Mouse (Mus musculus): ENCODE measurements around the gene Fbn1.

Gene Fbn1

GRCm38 (mm10) chr2:125337239-125337638 is 170.6 kb downstream of the Fbn1 start:
- DNase-seq (ENCODE audit: low read depth, low spot score), result no peak

DNA sequence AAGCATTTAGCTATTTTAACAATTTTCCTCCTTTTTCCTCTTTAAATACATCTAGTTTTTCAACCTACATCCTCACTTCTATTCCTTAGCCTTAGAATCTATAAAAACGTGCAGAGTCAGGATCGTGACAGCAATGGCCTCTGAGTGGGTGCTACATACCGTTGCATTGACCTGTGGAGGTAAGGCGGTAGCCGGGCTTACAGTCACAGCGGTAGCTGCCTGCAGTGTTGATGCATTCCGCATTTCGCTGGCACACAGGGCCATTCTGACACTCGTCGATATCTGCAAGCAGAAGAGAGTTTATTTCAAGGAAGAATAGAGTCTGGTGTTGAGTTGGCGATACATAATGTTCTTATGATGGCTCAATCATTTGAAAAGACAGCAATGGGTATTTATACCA is 172.6 kb downstream of the Fbn1 start:
- DNase-seq (ENCODE audit: low read depth, low spot score), result no peak

DNA sequence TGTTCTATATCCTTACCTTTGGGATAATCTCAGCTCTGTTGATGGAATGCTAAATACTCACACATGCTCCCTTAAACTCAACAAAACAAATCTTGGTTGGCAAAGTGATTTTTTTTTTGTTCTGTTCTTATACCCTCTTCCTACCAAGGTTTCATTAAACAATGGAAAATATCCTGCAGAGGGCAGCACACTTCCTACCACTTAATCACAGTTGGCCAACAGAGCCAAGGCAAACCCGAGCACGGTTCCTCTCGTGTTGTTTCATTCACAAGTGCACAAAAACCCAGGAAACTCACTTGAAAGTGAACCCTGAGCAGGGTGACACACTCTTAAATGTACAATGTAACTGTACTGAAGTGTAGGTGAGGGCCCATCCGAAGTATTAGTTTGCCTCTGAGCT is 173.6 kb downstream of the Fbn1 start:
- DNase-seq (ENCODE audit: low read depth, low spot score), result no peak

GRCm38 (mm10) chr2:125331581-125331980 is 176.2 kb downstream of the Fbn1 start:
- DNase-seq (ENCODE audit: low read depth, low spot score), result no peak

DNA sequence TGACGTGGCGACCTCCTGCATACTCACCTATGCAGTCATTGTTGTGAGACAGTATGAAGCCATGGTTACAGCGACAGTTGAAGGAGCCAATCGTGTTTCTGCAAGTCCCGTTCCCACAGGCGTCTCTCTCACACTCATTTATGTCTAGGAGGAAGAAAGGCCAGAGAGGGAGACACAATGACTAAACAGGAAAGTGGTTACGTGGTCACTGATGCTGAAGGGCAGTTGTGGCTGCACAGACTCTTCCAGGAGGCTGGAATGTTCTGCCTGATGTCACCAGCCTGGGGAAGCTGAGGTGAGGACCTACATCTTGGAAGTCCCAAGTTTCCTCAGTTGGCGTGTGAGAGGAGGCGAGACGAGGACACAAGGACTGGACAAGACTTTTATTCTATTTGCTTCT is 177.3 kb downstream of the Fbn1 start:
- no peak for DNase-seq (ENCODE audit: low read depth, low spot score)

- no peak for DNase-seq (ENCODE audit: low read depth, low spot score)
Observed at GRCm38 (mm10) chr2:125325125-125325855, 182.5 kb downstream of the Fbn1 start.

- no peak for DNase-seq (ENCODE audit: low read depth, low spot score)
Observed at GRCm38 (mm10) chr2:125324455-125324854, 183.3 kb downstream of the Fbn1 start.

DNA sequence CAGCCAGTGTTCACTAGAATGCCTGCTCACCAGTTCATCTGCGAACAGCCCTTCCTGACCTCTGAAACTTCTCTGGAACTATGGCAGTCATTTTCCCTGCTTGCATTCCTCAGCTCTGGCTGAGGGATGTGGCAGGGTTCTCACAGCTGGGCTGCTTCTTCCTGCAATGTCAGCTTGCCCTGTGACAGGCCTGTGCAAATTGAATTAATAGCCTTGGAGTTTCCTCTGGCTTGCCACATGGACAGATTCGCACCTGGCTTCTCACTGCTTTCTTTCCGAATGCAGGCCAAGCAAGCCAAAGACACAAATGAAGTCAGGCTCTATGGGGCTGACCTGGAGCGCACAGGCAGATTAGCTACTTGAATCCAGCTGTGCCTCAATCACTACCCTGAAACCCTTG is 184.4 kb downstream of the Fbn1 start:
- DNase-seq (ENCODE audit: low read depth, low spot score), result no peak

GRCm38 (mm10) chr2:125322581-125322980 is 185.2 kb downstream of the Fbn1 start:
- no peak for DNase-seq (ENCODE audit: low read depth, low spot score)

- no peak for DNase-seq (ENCODE audit: low read depth, low spot score)
Observed at GRCm38 (mm10) chr2:125321071-125321470, 186.7 kb downstream of the Fbn1 start.

- DNase-seq (ENCODE audit: low read depth, low spot score), result no peak
Observed at GRCm38 (mm10) chr2:125319651-125320050, 188.1 kb downstream of the Fbn1 start.

DNA sequence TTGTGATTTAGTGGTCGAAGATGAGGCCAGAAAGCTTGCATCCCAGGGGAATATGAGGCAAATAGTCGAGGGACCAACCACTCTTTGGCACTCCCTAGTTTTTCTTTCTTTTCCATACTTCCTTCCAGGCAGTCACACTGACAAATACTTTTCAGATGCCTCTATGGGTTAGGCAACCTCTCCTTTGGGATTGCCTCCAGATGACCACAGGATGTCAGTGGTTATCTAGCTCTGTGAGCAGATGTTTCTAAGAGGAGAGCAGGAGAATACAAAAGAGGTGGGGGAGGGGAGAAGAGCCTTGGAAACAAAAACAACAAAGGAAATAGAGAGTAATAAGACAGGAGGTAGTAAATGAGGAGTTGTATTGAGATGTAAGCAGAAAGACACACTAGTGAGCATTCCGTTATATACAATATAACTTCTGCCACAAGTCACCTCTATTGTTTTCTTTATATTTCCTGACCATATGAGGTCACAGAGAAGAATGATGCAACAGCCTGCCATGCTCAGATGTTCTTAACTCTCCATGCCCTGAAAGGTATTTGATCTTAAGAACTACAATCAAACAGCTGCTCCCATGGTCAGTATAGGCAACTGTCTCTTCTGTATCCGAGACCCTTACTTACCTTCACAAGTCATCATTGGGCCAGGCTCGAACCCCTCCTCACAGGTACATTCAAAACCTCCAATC is 189.3 kb downstream of the Fbn1 start:
- DNase-seq (ENCODE audit: low read depth, low spot score), result no peak

- DNase-seq (ENCODE audit: low read depth, low spot score), result no peak
Observed at GRCm38 (mm10) chr2:125315203-125315602, 192.6 kb downstream of the Fbn1 start.

- no peak for DNase-seq (ENCODE audit: low read depth, low spot score)
Observed at GRCm38 (mm10) chr2:125314169-125314925, 193.4 kb downstream of the Fbn1 start.

GRCm38 (mm10) chr2:125309710-125310109 is 198.1 kb downstream of the Fbn1 start:
- DNase-seq (ENCODE audit: low read depth, low spot score), result no peak

GRCm38 (mm10) chr2:125305671-125306070 is 202.1 kb downstream of the Fbn1 start:
- no peak for DNase-seq (ENCODE audit: low read depth, low spot score)

GRCm38 (mm10) chr2:125304746-125305145 is 203.0 kb downstream of the Fbn1 start:
- no peak for DNase-seq (ENCODE audit: low read depth, low spot score)

- no peak for DNase-seq (ENCODE audit: low read depth, low spot score)
Observed at GRCm38 (mm10) chr2:125303764-125304384, 203.9 kb downstream of the Fbn1 start.

GRCm38 (mm10) chr2:125302625-125302924 is 205.2 kb downstream of the Fbn1 start:
- DNase-seq (ENCODE audit: low read depth, low spot score), result no peak

- DNase-seq (ENCODE audit: low read depth, low spot score), result no peak
Observed at GRCm38 (mm10) chr2:125301877-125302624, 205.7 kb downstream of the Fbn1 start.

- no peak for DNase-seq (ENCODE audit: low read depth, low spot score)
Observed at GRCm38 (mm10) chr2:125298841-125299240, 209.0 kb downstream of the Fbn1 start.

DNA sequence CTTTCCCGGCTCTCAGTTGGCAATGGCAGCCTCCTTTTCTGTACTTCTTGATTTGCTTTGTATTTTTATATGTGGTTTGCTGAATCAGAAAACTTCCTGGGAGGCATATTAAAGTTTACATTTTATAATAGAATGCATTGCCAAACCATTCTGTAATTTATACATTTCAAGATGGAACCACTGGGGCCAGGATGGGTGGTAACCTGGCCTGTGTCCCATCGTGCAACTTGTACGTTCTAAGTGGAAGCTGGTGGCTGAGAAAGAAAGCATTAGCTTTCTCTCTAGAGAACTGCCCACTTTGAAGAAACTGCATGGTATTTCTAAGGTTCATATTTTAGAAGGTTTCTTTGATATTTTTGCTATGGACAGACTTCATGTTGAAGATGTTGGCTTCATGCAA is 212.3 kb downstream of the Fbn1 start:
- no peak for DNase-seq (ENCODE audit: low read depth, low spot score)
